Mouse (Mus musculus) erythroblast, adult 5-6 weeks (primary cell): Measurements from ENCODE around the gene Rpl13a. TPM values are rescaled to one million over a fixed set of nuclear protein-coding genes. Genes with fewer than 3 reads are reported as not detected.

Source experiments
- ATAC-seq: replicated peaks from 2 replicates; pipeline ENCODE4 v1.8.0; 2016; ENCODE audit warnings: moderate number of reproducible peaks, mild to moderate bottlenecking, moderate TSS enrichment, inconsistent platforms; ENCODE audit not compliant: poor library complexity, low FRiP score, severe bottlenecking
- total RNA-seq, 2 experiments: library from RNA; stranded (forward) in 1 of 2; stranded (reverse) in 1 of 2; fragments of 150-400 nt in 1 of 2; fragments of 200-764, 138-1000 nt in 1 of 2; gene quantifications; 2 replicates each; pipeline versions ENCODE4 v1.2.3 to v1.2.4; 2015 to 2017; ENCODE audit warnings: low replicate concordance in 2 of 2

The Rpl13a gene
- total RNA-seq, 2 experiments from 2014 or later, result 475 to 725 TPM

GRCm38 (mm10) chr7:45077322-45077721 lies 51.2 kb downstream of the Rpl13a start:
- no peak for ATAC-seq

- ATAC-seq, result no peak
Measured at GRCm38 (mm10) chr7:45076501-45076900, 52.1 kb downstream of the Rpl13a start.

Other genes with a start within 250 kb of the Rpl13a start
Only the 30 nearest of the 33 such genes appear.
- gene Fuz, start 232.7 kb downstream of the Rpl13a start, total RNA-seq (2015; ENCODE audit: low replicate concordance), result 1.3 TPM in 1 of 2 replicates, not detected in the other
- 2.2 and 4.3 TPM in 2 replicates for gene Fuz, start 232.7 kb downstream of the Rpl13a start, total RNA-seq (2017; ENCODE audit: low replicate concordance)
- gene Ap2a1, start 199.3 kb downstream of the Rpl13a start, total RNA-seq (2015; ENCODE audit: low replicate concordance), result 29.4 and 43.1 TPM in 2 replicates
- 27.5 and 36.0 TPM in 2 replicates for gene Ap2a1, start 199.3 kb downstream of the Rpl13a start, total RNA-seq (2017; ENCODE audit: low replicate concordance)
- gene Tsks, start 185.6 kb downstream of the Rpl13a start, total RNA-seq (2015; ENCODE audit: low replicate concordance), result not detected in 2 replicates
- not detected in 2 replicates for gene Tsks, start 185.6 kb downstream of the Rpl13a start, total RNA-seq (2017; ENCODE audit: low replicate concordance)
- gene Cpt1c, start 153.9 kb downstream of the Rpl13a start, total RNA-seq (2015; ENCODE audit: low replicate concordance), result 0.19 and 1.5 TPM in 2 replicates
- 0.28 and 0.51 TPM in 2 replicates for gene Cpt1c, start 153.9 kb downstream of the Rpl13a start, total RNA-seq (2017; ENCODE audit: low replicate concordance)
- 21.7 and 73.4 TPM in 2 replicates for gene Prmt1, start 142.2 kb downstream of the Rpl13a start, total RNA-seq (2015; ENCODE audit: low replicate concordance)
- gene Prmt1, start 142.2 kb downstream of the Rpl13a start, total RNA-seq (2017; ENCODE audit: low replicate concordance), result 9.2 and 30.6 TPM in 2 replicates
- gene Irf3, start 131.1 kb downstream of the Rpl13a start, total RNA-seq (2015; ENCODE audit: low replicate concordance), result 15.5 and 24.2 TPM in 2 replicates
- 17.0 and 34.1 TPM in 2 replicates for gene Irf3, start 131.1 kb downstream of the Rpl13a start, total RNA-seq (2017; ENCODE audit: low replicate concordance)
- 2.9 and 9.6 TPM in 2 replicates for gene Bcl2l12, start 130.0 kb downstream of the Rpl13a start, total RNA-seq (2015; ENCODE audit: low replicate concordance)
- gene Bcl2l12, start 130.0 kb downstream of the Rpl13a start, total RNA-seq (2017; ENCODE audit: low replicate concordance), result 1.3 and 2.5 TPM in 2 replicates
- gene Scaf1, start 112.4 kb downstream of the Rpl13a start, total RNA-seq (2015; ENCODE audit: low replicate concordance), result 7.9 and 10.7 TPM in 2 replicates
- gene Scaf1, start 112.4 kb downstream of the Rpl13a start, total RNA-seq (2017; ENCODE audit: low replicate concordance), result 9.8 and 10.0 TPM in 2 replicates
- 7.5 and 10.8 TPM in 2 replicates for gene Rras, start 110.8 kb downstream of the Rpl13a start, total RNA-seq (2015; ENCODE audit: low replicate concordance)
- 0.60 TPM in 1 of 2 replicates, not detected in the other for gene Rras, start 110.8 kb downstream of the Rpl13a start, total RNA-seq (2017; ENCODE audit: low replicate concordance)
- 3.3 and 6.1 TPM in 2 replicates for gene Prr12, start 75.9 kb downstream of the Rpl13a start, total RNA-seq (2015; ENCODE audit: low replicate concordance)
- gene Prr12, start 75.9 kb downstream of the Rpl13a start, total RNA-seq (2017; ENCODE audit: low replicate concordance), result 0.60 and 0.70 TPM in 2 replicates
- 10.4 and 20.7 TPM in 2 replicates for gene Nosip, start 66.3 kb downstream of the Rpl13a start, total RNA-seq (2015; ENCODE audit: low replicate concordance)
- gene Nosip, start 66.3 kb downstream of the Rpl13a start, total RNA-seq (2017; ENCODE audit: low replicate concordance), result 15.5 and 22.2 TPM in 2 replicates
- gene Prrg2, start 66.1 kb downstream of the Rpl13a start, total RNA-seq (2015; ENCODE audit: low replicate concordance), result 1.3 and 5.2 TPM in 2 replicates
- gene Prrg2, start 66.1 kb downstream of the Rpl13a start, total RNA-seq (2017; ENCODE audit: low replicate concordance), result 0.34 and 7.0 TPM in 2 replicates
- 1.3 and 2.5 TPM in 2 replicates for gene Rcn3, start 36.5 kb downstream of the Rpl13a start, total RNA-seq (2015; ENCODE audit: low replicate concordance)
- 6.7 and 7.5 TPM in 2 replicates for gene Rcn3, start 36.5 kb downstream of the Rpl13a start, total RNA-seq (2017; ENCODE audit: low replicate concordance)
- 2.5 and 7.3 TPM in 2 replicates for gene Fcgrt, start 24.9 kb downstream of the Rpl13a start, total RNA-seq (2015; ENCODE audit: low replicate concordance)
- gene Fcgrt, start 24.9 kb downstream of the Rpl13a start, total RNA-seq (2017; ENCODE audit: low replicate concordance), result 10.3 and 11.4 TPM in 2 replicates
- 604 and 677 TPM in 2 replicates for gene Rps11, start 4.3 kb downstream of the Rpl13a start, total RNA-seq (2015; ENCODE audit: low replicate concordance)
- 233 and 238 TPM in 2 replicates for gene Rps11, start 4.3 kb downstream of the Rpl13a start, total RNA-seq (2017; ENCODE audit: low replicate concordance)
- not detected in 2 replicates for gene Gm45713, start 7.5 kb upstream of the Rpl13a start, total RNA-seq (2015; ENCODE audit: low replicate concordance)
- not detected in 2 replicates for gene Gm45713, start 7.5 kb upstream of the Rpl13a start, total RNA-seq (2017; ENCODE audit: low replicate concordance)
- 1.3 and 3.8 TPM in 2 replicates for gene Flt3l, start 7.7 kb upstream of the Rpl13a start, total RNA-seq (2015; ENCODE audit: low replicate concordance)
- 2.6 and 3.6 TPM in 2 replicates for gene Flt3l, start 7.7 kb upstream of the Rpl13a start, total RNA-seq (2017; ENCODE audit: low replicate concordance)
- gene Pih1d1, start 25.5 kb upstream of the Rpl13a start, total RNA-seq (2015; ENCODE audit: low replicate concordance), result 33.4 and 59.6 TPM in 2 replicates
- 2.7 and 15.8 TPM in 2 replicates for gene Pih1d1, start 25.5 kb upstream of the Rpl13a start, total RNA-seq (2017; ENCODE audit: low replicate concordance)
- gene Aldh16a1, start 25.8 kb upstream of the Rpl13a start, total RNA-seq (2015; ENCODE audit: low replicate concordance), result 10.2 and 12.7 TPM in 2 replicates
- 6.3 and 10.3 TPM in 2 replicates for gene Aldh16a1, start 25.8 kb upstream of the Rpl13a start, total RNA-seq (2017; ENCODE audit: low replicate concordance)
- not detected in 2 replicates for gene Slc17a7, start 35.2 kb upstream of the Rpl13a start, total RNA-seq (2015; ENCODE audit: low replicate concordance)
- gene Slc17a7, start 35.2 kb upstream of the Rpl13a start, total RNA-seq (2017; ENCODE audit: low replicate concordance), result 0.28 TPM in 1 of 2 replicates, not detected in the other
- gene Gfy, start 50.8 kb upstream of the Rpl13a start, total RNA-seq (2015; ENCODE audit: low replicate concordance), result not detected in 2 replicates
- gene Gfy, start 50.8 kb upstream of the Rpl13a start, total RNA-seq (2017; ENCODE audit: low replicate concordance), result not detected in 2 replicates
- not detected in 2 replicates for gene Pth2, start 52.2 kb upstream of the Rpl13a start, total RNA-seq (2015; ENCODE audit: low replicate concordance)
- gene Pth2, start 52.2 kb upstream of the Rpl13a start, total RNA-seq (2017; ENCODE audit: low replicate concordance), result not detected in 2 replicates
- not detected in 2 replicates for gene Ccdc155, start 76.1 kb upstream of the Rpl13a start, total RNA-seq (2015; ENCODE audit: low replicate concordance)
- not detected in 2 replicates for gene Ccdc155, start 76.1 kb upstream of the Rpl13a start, total RNA-seq (2017; ENCODE audit: low replicate concordance)
- 6.3 and 20.8 TPM in 2 replicates for gene Dkkl1, start 83.4 kb upstream of the Rpl13a start, total RNA-seq (2015; ENCODE audit: low replicate concordance)
- 0.56 TPM in 1 of 2 replicates, not detected in the other for gene Dkkl1, start 83.4 kb upstream of the Rpl13a start, total RNA-seq (2017; ENCODE audit: low replicate concordance)
- not detected in 2 replicates for gene Tead2, start 87.0 kb upstream of the Rpl13a start, total RNA-seq (2015; ENCODE audit: low replicate concordance)
- gene Tead2, start 87.0 kb upstream of the Rpl13a start, total RNA-seq (2017; ENCODE audit: low replicate concordance), result 0.42 and 0.51 TPM in 2 replicates
- gene Cd37, start 110.4 kb upstream of the Rpl13a start, total RNA-seq (2015; ENCODE audit: low replicate concordance), result 38.9 and 50.1 TPM in 2 replicates
- 18.7 and 20.7 TPM in 2 replicates for gene Cd37, start 110.4 kb upstream of the Rpl13a start, total RNA-seq (2017; ENCODE audit: low replicate concordance)
- gene Slc6a16, start 112.3 kb upstream of the Rpl13a start, total RNA-seq (2015; ENCODE audit: low replicate concordance), result not detected in 2 replicates
- gene Slc6a16, start 112.3 kb upstream of the Rpl13a start, total RNA-seq (2017; ENCODE audit: low replicate concordance), result not detected in 2 replicates
- not detected in 2 replicates for gene Slc6a21, start 148.8 kb upstream of the Rpl13a start, total RNA-seq (2015; ENCODE audit: low replicate concordance)
- not detected in 2 replicates for gene Slc6a21, start 148.8 kb upstream of the Rpl13a start, total RNA-seq (2017; ENCODE audit: low replicate concordance)
- 0.42 TPM in 1 of 2 replicates, not detected in the other for gene Trpm4, start 205.0 kb upstream of the Rpl13a start, total RNA-seq (2015; ENCODE audit: low replicate concordance)
- gene Trpm4, start 205.0 kb upstream of the Rpl13a start, total RNA-seq (2017; ENCODE audit: low replicate concordance), result not detected in 2 replicates
- gene Hrc, start 206.5 kb upstream of the Rpl13a start, total RNA-seq (2015; ENCODE audit: low replicate concordance), result not detected in 2 replicates
- not detected in 2 replicates for gene Hrc, start 206.5 kb upstream of the Rpl13a start, total RNA-seq (2017; ENCODE audit: low replicate concordance)